Mouse (Mus musculus) heart, adult 2 months (tissue): ENCODE data around the gene Tchp. TPM values are rescaled to one million over a fixed set of nuclear protein-coding genes. Genes with fewer than 3 reads are reported as not detected.

Source experiments
- DNase-seq, 2 experiments: peaks; one replicate each; pipeline ENCODE4 v3.0.0; 2021
- H3K27ac ChIP-seq: fragments of 200-600 bp; 2 replicates; pipeline ENCODE4 v1.8.1; 2022
- H3K27me3 ChIP-seq: fragments of 200-500 bp; 2 replicates; pipeline ENCODE4 v1.6.1; 2012; ENCODE audit warnings: mild to moderate bottlenecking, low read length, inconsistent platforms, mixed read lengths; ENCODE audit not compliant: control insufficient read depth, insufficient read depth
- H3K36me3 ChIP-seq: fragments of 200-500 bp; 2 replicates; pipeline ENCODE4 v1.6.1; 2012; ENCODE audit warnings: low read length, inconsistent platforms; ENCODE audit not compliant: control insufficient read depth, insufficient read depth
- H3K4me1 ChIP-seq: fragments of 200-500 bp; 2 replicates; pipeline ENCODE4 v1.6.1; 2011; ENCODE audit warnings: low read length; ENCODE audit not compliant: control insufficient read depth, insufficient read depth
- H3K4me3 ChIP-seq: fragments of 200-600 bp; 2 replicates; pipeline ENCODE4 v1.8.1; 2022
- H3K79me2 ChIP-seq: fragments of 200-500 bp; replicated peaks from 2 replicates; pipeline ENCODE4 v1.6.1; 2012; ENCODE audit warnings: mild to moderate bottlenecking, inconsistent platforms, low read length, moderate library complexity, mixed read lengths; ENCODE audit not compliant: control insufficient read depth, insufficient read depth
- H3K9ac ChIP-seq: fragments of 200-500 bp; 2 replicates; pipeline ENCODE4 v1.6.1; 2012; ENCODE audit warnings: low read depth, mild to moderate bottlenecking, control low read depth, inconsistent platforms, low read length, mixed read lengths
- CTCF ChIP-seq: fragments of 200-600 bp; IDR thresholded peaks from 2 replicates; pipeline ENCODE4 v1.8.1; 2022; ENCODE audit warnings: antibody characterized with exemption, mild to moderate bottlenecking, moderate library complexity
- EP300 ChIP-seq: fragments of 200-500 bp; IDR thresholded peaks from 2 replicates; pipeline ENCODE4 v1.6.1; 2011; ENCODE audit warnings: low read depth, low read length, control low read depth; ENCODE audit not compliant: insufficient read depth
- POLR2A ChIP-seq: fragments of 200-500 bp; IDR thresholded peaks from 2 replicates; pipeline ENCODE4 v1.6.1; 2011; ENCODE audit warnings: mild to moderate bottlenecking, low read depth, low read length, control low read depth; ENCODE audit not compliant: insufficient read depth
- WGBS: fragments of 180-500 bp; shearing (Covaris S2); methylation state at CpG from one replicate; pipeline ENCODE4 v1.1.7; 2018; 5-methylcytosine and 5-hydroxymethylcytosine counted together
- intact Hi-C: fragments of 180-260 bp; cut with DNase I; formaldehyde crosslinking; loops from one replicate; pipeline ENCODE4 v1.15.1; 2025
- polyA plus RNA-seq: library from polyadenylated mRNA; depleted of rRNA; stranded (reverse); fragments of >200 nt; gene quantifications from 2 replicates; pipeline ENCODE4 v1.2.3, GENCODE M21; 2012
- total RNA-seq, 2 experiments: library from RNA; stranded (reverse); gene quantifications; 2 replicates each; pipeline ENCODE4 v1.2.3; 2021

Tchp gene
- total and polyA plus RNA-seq, 3 experiments: 3.4 to 6.1 (median 4.0) TPM

- TF ChIP-seq CTCF (no peak), EP300 (no peak)
- peaks cover 3% of the 10 kb centered on the region; the same call in 1 of the 2 replicates for H3K4me1 ChIP-seq
- no peak for DNase-seq
- no peaks in the 10 kb centered on the region for H3K27me3 ChIP-seq
- WGBS: 68% methylated on average over 1 of the region's 1 CpGs
- intact Hi-C loops: loop anchor here (1.0 to 5.0 kb wide), 3 partner anchors 16 to 39 kb away; no protein-coding TSS in a partner anchor
- H3K9ac ChIP-seq: no peak overlapping the region
- no peaks in the 10 kb centered on the region for H3K79me2 ChIP-seq
- H3K27ac ChIP-seq: peak overlapping the region; percentile 88
- no peaks in the 10 kb centered on the region for H3K36me3 ChIP-seq
- no peak overlapping the region for H3K4me3 ChIP-seq
Observed at GRCm38 (mm10) chr5:114666659-114667058, 40.9 kb upstream of the Tchp start.

- Histone ChIP-seq H3K36me3 (no peaks in the 10 kb centered on the region), H3K27me3 (no peaks in the 10 kb centered on the region), H3K4me3 (peak overlapping the region; percentile 40), H3K79me2 (no peaks in the 10 kb centered on the region), H3K4me1 (peaks cover 3% of the 10 kb centered on the region; the same call in 1 of the 2 replicates), H3K27ac (peak overlapping the region; percentile 88), H3K9ac (0 out of 2 replicates have a peak overlapping the region, but pooled peaks have one; percentile 5)
- TF ChIP-seq POLR2A (peak; percentile 99), EP300 (peak; percentile 99), CTCF (peak; percentile 94)
- WGBS: 3% methylated on average over 36 of the region's 36 CpGs
- peak; percentile 98 to 100 for DNase-seq
- intact Hi-C loops: loop anchor here (1.0 to 5.0 kb wide), 3 partner anchors 17 to 40 kb away; no protein-coding TSS in a partner anchor
Observed at GRCm38 (mm10) chr5:114667228-114667856, 40.2 kb upstream of the Tchp start.

- intact Hi-C loops: loop anchor here (2.0 to 5.0 kb wide), 2 partner anchors 22 to 42 kb away; partner anchors contain the start of gene Gltp
- DNase-seq: no peak
- 97% methylated on average over 5 of the region's 5 CpGs for WGBS
Observed at GRCm38 (mm10) chr5:114669014-114669413, 38.5 kb upstream of the Tchp start.

GRCm38 (mm10) chr5:114673114-114673513 is 34.4 kb upstream of the Tchp start:
- 84% methylated on average over 13 of the region's 13 CpGs for WGBS
- no peak for DNase-seq
- Histone ChIP-seq H3K27me3 (no peaks in the 10 kb centered on the region), H3K27ac (no peak overlapping the region), H3K79me2 (no peaks in the 10 kb centered on the region), H3K9ac (no peak overlapping the region), H3K4me1 (no peaks in the 10 kb centered on the region), H3K4me3 (no peak overlapping the region), H3K36me3 (no peaks in the 10 kb centered on the region)
- TF ChIP-seq EP300: no peak
- no peak for TF ChIP-seq POLR2A
- TF ChIP-seq CTCF: peak; percentile 27
- intact Hi-C loops: no loop called here

More at GRCm38 (mm10) chr5:114669014-114669413, 38.5 kb upstream of the Tchp start:
- Histone ChIP-seq H3K4me1 (peaks cover 3% of the 10 kb centered on the region; the same call in 1 of the 2 replicates), H3K36me3 (no peaks in the 10 kb centered on the region), H3K4me3 (no peak overlapping the region), H3K27ac (no peak overlapping the region), H3K9ac (no peak overlapping the region), H3K79me2 (no peaks in the 10 kb centered on the region), H3K27me3 (no peaks in the 10 kb centered on the region)
- TF ChIP-seq CTCF (no peak), EP300 (no peak), POLR2A (no peak)

- no peak overlapping the region for H3K9ac ChIP-seq
- WGBS: 78% methylated on average over 8 of the region's 8 CpGs
- H3K27me3 ChIP-seq: no peaks in the 10 kb centered on the region
- H3K27ac ChIP-seq: no peak overlapping the region
- H3K4me1 ChIP-seq: no peaks in the 10 kb centered on the region
- TF ChIP-seq CTCF: no peak
- DNase-seq: no peak
- H3K79me2 ChIP-seq: no peaks in the 10 kb centered on the region
- H3K4me3 ChIP-seq: no peak overlapping the region
- no peaks in the 10 kb centered on the region for H3K36me3 ChIP-seq
- intact Hi-C loops: no loop called here
Observed at GRCm38 (mm10) chr5:114674594-114674993, 33.0 kb upstream of the Tchp start.

GRCm38 (mm10) chr5:114679841-114680591 is 27.5 kb upstream of the Tchp start:
- H3K36me3 ChIP-seq: no peaks in the 10 kb centered on the region
- 76% methylated on average over 17 of the region's 17 CpGs for WGBS
- DNase-seq: no peak
- H3K27me3 ChIP-seq: no peaks in the 10 kb centered on the region
- H3K4me3 ChIP-seq: no peak overlapping the region
- H3K9ac ChIP-seq: no peak overlapping the region
- peak overlapping the region; percentile 33; the same call in 1 of the 2 replicates for H3K27ac ChIP-seq
- no peaks in the 10 kb centered on the region for H3K79me2 ChIP-seq
- H3K4me1 ChIP-seq: peaks cover 4% of the 10 kb centered on the region
- no peak for TF ChIP-seq POLR2A
- no peak for TF ChIP-seq CTCF
- TF ChIP-seq EP300: no peak
- intact Hi-C loops: no loop called here
